In the genomic region with DNA sequence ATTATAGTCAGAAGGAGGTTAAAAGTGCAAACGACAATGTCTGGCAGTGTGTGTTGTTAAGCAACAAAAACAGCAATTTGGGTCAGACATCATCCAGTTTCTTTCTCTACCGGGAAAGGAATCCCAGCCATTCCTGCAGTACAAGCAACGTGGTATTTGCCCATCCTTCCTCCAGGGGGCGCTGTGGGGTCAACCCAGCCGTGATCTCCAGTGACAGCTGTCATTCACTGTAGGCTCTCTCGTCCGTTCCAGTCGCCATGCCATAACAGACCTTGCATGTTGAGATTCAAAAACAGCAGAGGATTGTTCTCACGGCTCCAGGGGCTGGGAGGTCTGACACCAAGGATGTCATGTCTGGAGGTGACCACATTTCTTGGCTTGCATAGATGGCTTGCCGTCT, we compare ENCODE assay signal across 9 mouse cellular contexts.
DNase-seq lines count a peak whose midpoint lies in the region; ATAC-seq and TF ChIP-seq lines count a peak whose summit lies in the region.
"Had no signal": no experiment of that assay in that cellular context is flagged by ENCODE, and none has a peak within 500 bp of the region (broad histone marks: within the 10 kb centered on the region; RNA-seq: fewer than 3 reads in every experiment).

No protein-coding gene starts in this region.

- H3K9me3 ChIP-seq in kidney, embryonic 14.5 days (ENCODE audit: control insufficient read depth, low read length), result no peaks in the 10 kb centered on the region
- no peaks in the 10 kb centered on the region for H3K9me3 ChIP-seq in limb, embryonic 10.5 days (replicated peaks)
- H3K9me3 ChIP-seq: neural tube, embryonic 13.5 days had no signal

- no peak for ATAC-seq in kidney, embryonic 14.5 days (ENCODE audit: low FRiP score, low TSS enrichment)
- no peak for ATAC-seq in Patski

- peak; percentile 56 for TF ChIP-seq CTCF in Patski (IDR thresholded peaks at IDR 0.05)

- H3K4me3 ChIP-seq in kidney, embryonic 14.5 days (ENCODE audit: low read length), result no peak overlapping the region
- no peak overlapping the region for H3K4me3 ChIP-seq in limb, embryonic 10.5 days
- H3K4me3 ChIP-seq: neural tube, embryonic 13.5 days had no signal

- no peak overlapping the region for H3K27ac ChIP-seq in kidney, embryonic 14.5 days (ENCODE audit: low read depth, low read length)
- H3K27ac ChIP-seq in limb, embryonic 10.5 days, result no peak overlapping the region
- H3K27ac ChIP-seq: neural tube, embryonic 13.5 days had no signal

- WGBS in kidney, embryonic 14.5 days, result 53% methylated on average over 10 of the region's 10 CpGs
- WGBS in limb, embryonic 10.5 days, result 52% methylated on average over 10 of the region's 10 CpGs

- in situ Hi-C loops in Patski (cut with MboI; ENCODE audit: low pct_unique_long_range_greater_than_20kb), result no loop called here

- H3K9ac ChIP-seq in kidney, embryonic 14.5 days (ENCODE audit: low read depth, low read length), result no peak overlapping the region
- H3K9ac ChIP-seq: neural tube, embryonic 13.5 days had no signal

- POLR2A ChIA-PET in Patski (lab: Charles Lee), result no interaction called here

- CTCF ChIA-PET in Patski (lab: Charles Lee), result interaction anchor here (4.5 kb wide), 1 partner anchor 16 kb away, joined by 20 read pairs; no protein-coding TSS in a partner anchor

- no peaks in the 10 kb centered on the region for H3K27me3 ChIP-seq in kidney, embryonic 14.5 days (ENCODE audit: control insufficient read depth, insufficient read depth, low read length)
- H3K27me3 ChIP-seq in Patski, result no peaks in the 10 kb centered on the region
- no peaks in the 10 kb centered on the region for H3K27me3 ChIP-seq in limb, embryonic 10.5 days (ENCODE audit: low read depth, poor library complexity, severe bottlenecking)
- H3K27me3 ChIP-seq: neural tube, embryonic 13.5 days had no signal

- no peak overlapping the region for H3K4me2 ChIP-seq in kidney, embryonic 14.5 days (replicated peaks; ENCODE audit: low read depth, low read length)
- H3K4me2 ChIP-seq: neural tube, embryonic 13.5 days had no signal

- DNase-seq in adrenal gland, postnatal 14 days, result peak; percentile 51
- DNase-seq in adrenal gland, postnatal 4 days (ENCODE audit: low spot score in 2 of 2), result no peak
- DNase-seq in kidney, adult 9 months, result peak; percentile 65
- no peak for DNase-seq in Patski (ENCODE audit: low read depth, low spot score)
- peak; percentile 53 for DNase-seq in limb, embryonic 10.5 days (ENCODE audit: low spot score)
- DNase-seq in spleen, postnatal 4 days (ENCODE audit: low spot score in 2 of 2), result peak; percentile 35 to 83
- DNase-seq in urinary bladder, postnatal 25 days (ENCODE audit: low spot score), result no peak

- 0 out of 2 replicates have a peak, but pooled peaks cover 4% of the 10 kb centered on the region for H3K4me1 ChIP-seq in kidney, embryonic 14.5 days (ENCODE audit: control insufficient read depth, insufficient read depth, low read length)
- peaks cover 5% of the 10 kb centered on the region; the same call in 1 of the 2 replicates for H3K4me1 ChIP-seq in limb, embryonic 10.5 days
- H3K4me1 ChIP-seq: neural tube, embryonic 13.5 days had no signal

- H3K36me3 ChIP-seq in kidney, embryonic 14.5 days (ENCODE audit: control insufficient read depth, insufficient read depth, low read length), result no peaks in the 10 kb centered on the region
- H3K36me3 ChIP-seq in limb, embryonic 10.5 days, result no peaks in the 10 kb centered on the region
- H3K36me3 ChIP-seq: neural tube, embryonic 13.5 days had no signal

Comparison
In these comparisons a context has a peak if more than half of its experiments do, and no peak if none do; other contexts are left out.
1. DNase-seq: peak in adrenal gland, postnatal 14 days (single experiment), kidney, adult 9 months (single experiment), limb, embryonic 10.5 days (single experiment) and spleen, postnatal 4 days (2 of 2); none in adrenal gland, postnatal 4 days (0 of 2), Patski (single experiment) and urinary bladder, postnatal 25 days (single experiment).